Mouse (Mus musculus) G1E (cell line): ENCODE measurements at regions not wholly inside any gene's neighbourhood (a gene's known extent, or its start where the extent isn't known, plus 50 kb on each side); places are given as distances from the start of the nearest gene placed in this dataset.

Source experiments
- CTCF ChIP-seq: IDR thresholded peaks from 2 replicates; pipeline ENCODE4 v1.5.1; 2012; ENCODE audit warnings: low read depth, low read length, inconsistent platforms, mixed read lengths
- GATA1 ChIP-seq: IDR thresholded peaks from 2 replicates; pipeline ENCODE4 v1.6.1; 2012; ENCODE audit warnings: borderline replicate concordance, low read length, inconsistent platforms, mixed read lengths
- POLR2AphosphoS5 ChIP-seq: IDR thresholded peaks from 2 replicates; pipeline ENCODE4 v1.6.1; 2012; ENCODE audit warnings: low read depth, low read length, inconsistent platforms; ENCODE audit not compliant: insufficient replicate concordance

DNA sequence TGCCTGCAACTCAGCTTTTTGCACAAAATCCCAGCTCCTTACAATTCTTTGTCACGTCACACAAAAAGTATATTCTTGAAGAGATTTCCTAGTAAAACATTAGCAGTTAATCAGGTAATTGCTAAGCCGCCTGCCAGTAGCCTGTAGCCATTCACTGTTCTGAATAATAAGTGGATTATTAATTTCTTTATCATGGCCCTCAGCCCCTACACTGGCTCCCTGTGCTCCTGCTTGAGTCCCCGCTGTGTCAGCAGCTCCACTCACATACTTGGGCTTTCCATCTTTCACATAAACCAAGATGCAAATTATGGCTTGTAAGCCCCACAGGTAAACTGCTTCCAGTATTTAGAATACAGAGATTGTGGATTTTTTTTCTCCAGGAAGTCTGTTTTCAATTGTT is 473.5 kb upstream of the Gm10306 start:
- TF ChIP-seq CTCF = no peak
- no peak for TF ChIP-seq GATA1
- no peak for TF ChIP-seq POLR2AphosphoS5
